Mouse (Mus musculus) monocyte, adult 2 months (primary cell): ENCODE results near the gene Nudt4.
A peak's percentile ranks its signal among the peaks of the same experiment; 100 is the strongest.

Experiments used
- DNase-seq, 2 experiments: peaks; one replicate each; pipeline ENCODE4 v3.0.0; 2022; ENCODE audit warnings: low spot score in 2 of 2, low read depth in 1 of 2

Gene Nudt4

GRCm38 (mm10) chr10:95501463-95502081, 62.4 kb downstream of the Nudt4 start, which contains the start of gene Mrpl42:
Gene Mrpl42, minus strand, starts transcription at chr10:95501940.
- DNase-seq = peak in 1 of 2 experiments; percentile 39

GRCm38 (mm10) chr10:95501033-95501432, 62.9 kb downstream of the Nudt4 start:
- no peak for DNase-seq
